Mouse (Mus musculus) heart, postnatal 4 days (tissue): ENCODE data around the gene Amer2. TPM values are rescaled to one million over a fixed set of nuclear protein-coding genes. Genes with fewer than 3 reads are reported as not detected.

Experiments used
- DNase-seq: peaks from one replicate; pipeline ENCODE4 v3.0.0; 2021
- total RNA-seq, 2 experiments: library from RNA; stranded (reverse); gene quantifications; 2 replicates each; pipeline ENCODE4 v1.2.3; 2021

Amer2 gene
- total RNA-seq, 2 experiments from 2014 or later = 0.07 to 0.10 TPM

GRCm38 (mm10) chr14:60386591-60387501 is 13.8 kb downstream of the Amer2 start:
- no peak for DNase-seq

GRCm38 (mm10) chr14:60388332-60388731 is 15.3 kb downstream of the Amer2 start:
- no peak for DNase-seq

GRCm38 (mm10) chr14:60392202-60392601 is 19.1 kb downstream of the Amer2 start:
- no peak for DNase-seq

GRCm38 (mm10) chr14:60397321-60397720 is 24.3 kb downstream of the Amer2 start:
- DNase-seq = no peak

- DNase-seq = no peak
These were observed 25.8 kb downstream of the Amer2 start for GRCm38 (mm10) chr14:60398861-60399260.

- DNase-seq = no peak
These were observed 30.2 kb downstream of the Amer2 start for GRCm38 (mm10) chr14:60403228-60403627.

GRCm38 (mm10) chr14:60405829-60406228 is 32.8 kb downstream of the Amer2 start:
- no peak for DNase-seq

- no peak for DNase-seq
These were observed 33.5 kb downstream of the Amer2 start for GRCm38 (mm10) chr14:60406543-60406942.

GRCm38 (mm10) chr14:60407319-60407718 is 34.3 kb downstream of the Amer2 start:
- DNase-seq = no peak

GRCm38 (mm10) chr14:60409702-60410491 is 36.8 kb downstream of the Amer2 start:
- no peak for DNase-seq

GRCm38 (mm10) chr14:60411229-60411628 is 38.2 kb downstream of the Amer2 start:
- DNase-seq = no peak

- peak; percentile 7 for DNase-seq
These were observed 41.6 kb downstream of the Amer2 start for GRCm38 (mm10) chr14:60414691-60415090.

- DNase-seq = no peak
These were observed 44.9 kb downstream of the Amer2 start for GRCm38 (mm10) chr14:60417924-60418323.

- DNase-seq = no peak
These were observed 49.9 kb downstream of the Amer2 start for GRCm38 (mm10) chr14:60422920-60423319.

- no peak for DNase-seq
These were observed 51.1 kb downstream of the Amer2 start for GRCm38 (mm10) chr14:60424174-60424573.

- no peak for DNase-seq
These were observed 52.5 kb downstream of the Amer2 start for GRCm38 (mm10) chr14:60425553-60425952.

- DNase-seq = peak; percentile 5
These were observed 54.8 kb downstream of the Amer2 start for GRCm38 (mm10) chr14:60427896-60428295.

GRCm38 (mm10) chr14:60429513-60429912 is 56.5 kb downstream of the Amer2 start:
- no peak for DNase-seq

- DNase-seq = no peak
These were observed 58.5 kb downstream of the Amer2 start for GRCm38 (mm10) chr14:60431515-60431914.

GRCm38 (mm10) chr14:60432136-60432535 is 59.1 kb downstream of the Amer2 start:
- no peak for DNase-seq

GRCm38 (mm10) chr14:60435515-60435914 is 62.5 kb downstream of the Amer2 start:
- DNase-seq = no peak

- DNase-seq = no peak
These were observed 63.3 kb downstream of the Amer2 start for GRCm38 (mm10) chr14:60436364-60436763.
